Mouse (Mus musculus): ENCODE results near the gene Ugp2.

GRCm38 (mm10) chr11:21337855-21338254 is 33.1 kb downstream of the Ugp2 start:
- no peak for TF ChIP-seq CTCF (IDR thresholded peaks at IDR 0.05; ENCODE audit: low read depth)
- TF ChIP-seq EP300 (IDR thresholded peaks at IDR 0.05; ENCODE audit: low read depth), result no peak
